Mouse (Mus musculus): ENCODE measurements at regions not wholly inside any gene's neighbourhood (a gene's known extent, or its start where the extent isn't known, plus 50 kb on each side); places are given as distances from the start of the nearest gene placed in this dataset.

- TF ChIP-seq CTCF (IDR thresholded peaks at IDR 0.05; ENCODE audit: low read depth) (no peak), EP300 (IDR thresholded peaks at IDR 0.05; ENCODE audit: low read depth) (no peak)
Measured at GRCm38 (mm10) chr7:124720927-124721326, 723.5 kb upstream of the Kdm8 start.

Measured in liver, postnatal 0 days (tissue).